In the genomic region with DNA sequence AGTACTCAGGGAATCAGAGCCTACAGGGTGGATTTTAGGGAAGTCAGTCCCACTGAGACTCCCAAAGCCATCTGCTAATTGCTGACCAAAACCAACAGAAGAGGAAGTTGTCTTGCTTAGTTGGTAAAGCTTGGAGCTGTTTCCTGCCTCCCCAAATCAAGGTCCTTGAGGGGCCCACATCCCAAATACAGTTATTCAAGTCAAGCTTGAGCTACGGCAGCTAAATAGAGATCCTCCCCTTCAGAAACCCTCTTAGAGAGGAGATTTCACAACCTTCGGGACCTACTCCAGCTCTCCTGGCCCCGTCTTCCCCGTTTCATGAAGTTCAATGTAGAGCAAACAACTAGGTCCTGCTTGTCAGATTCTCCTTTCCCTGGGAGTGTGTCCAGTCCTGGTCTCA, we compare ENCODE assay signal across 11 mouse cellular contexts. TPM values are rescaled to one million over a fixed set of nuclear protein-coding genes. Genes with fewer than 3 reads are reported as not detected.
DNase-seq lines count a peak whose midpoint lies in the region; ATAC-seq and TF ChIP-seq lines count a peak whose summit lies in the region.
"Had no signal": no experiment of that assay in that cellular context is flagged by ENCODE, and none has a peak within 500 bp of the region (broad histone marks: within the 10 kb centered on the region; RNA-seq: fewer than 3 reads in every experiment).

No protein-coding gene starts in this region.

- TF ChIP-seq POLR2A in liver, adult 2 months (IDR thresholded peaks at IDR 0.05; ENCODE audit: extremely low read depth, insufficient read depth, low read length) = no peak

- H3K9me3 ChIP-seq in liver, embryonic 11.5 days (ENCODE audit: control insufficient read depth, low read length) = no peaks in the 10 kb centered on the region
- H3K9me3 ChIP-seq in heart, embryonic 13.5 days = no peaks in the 10 kb centered on the region
- no peaks in the 10 kb centered on the region for H3K9me3 ChIP-seq in kidney, embryonic 15.5 days (replicated peaks)
- H3K9me3 ChIP-seq: liver, embryonic 15.5 days had no signal

- intact Hi-C loops in left cerebral cortex, postnatal 4 days (cut with DNase I) = loop anchor here (10.0 kb wide), 1 partner anchor 130 kb away; no protein-coding TSS in a partner anchor

- no peak overlapping the region for H3K4me2 ChIP-seq in liver, embryonic 11.5 days
- H3K4me2 ChIP-seq in heart, embryonic 13.5 days = no peak overlapping the region
- H3K4me2 ChIP-seq in kidney, embryonic 15.5 days = no peak overlapping the region
- H3K4me2 ChIP-seq: liver, embryonic 15.5 days had no signal

- WGBS in liver, adult 2 months = 35% methylated on average over 4 of the region's 4 CpGs
- WGBS in liver, embryonic 11.5 days = 55% methylated on average over 4 of the region's 4 CpGs
- 55% methylated on average over 4 of the region's 4 CpGs for WGBS in heart, embryonic 13.5 days
- WGBS in macrophage (ENCODE audit: missing documents) = 8% methylated on average over 4 of the region's 4 CpGs
- WGBS in kidney, embryonic 15.5 days = 86% methylated on average over 4 of the region's 4 CpGs

- no peak overlapping the region for H3K9ac ChIP-seq in liver, adult 2 months (ENCODE audit: low read depth, low read length)
- no peak overlapping the region for H3K9ac ChIP-seq in liver, embryonic 11.5 days (ENCODE audit: low read depth, low read length)
- H3K9ac ChIP-seq in heart, embryonic 13.5 days = no peak overlapping the region
- no peak overlapping the region for H3K9ac ChIP-seq in kidney, embryonic 15.5 days
- H3K9ac ChIP-seq: liver, embryonic 15.5 days had no signal

- ATAC-seq in liver, embryonic 11.5 days (replicated peaks; ENCODE audit: low FRiP score) = no peak
- no peak for ATAC-seq in heart, embryonic 13.5 days (ENCODE audit: extremely low read depth, insufficient number of reproducible peaks, low FRiP score, low TSS enrichment)
- no peak for ATAC-seq in kidney, embryonic 15.5 days (replicated peaks; ENCODE audit: low FRiP score)

- no peak for TF ChIP-seq CTCF in liver, adult 2 months (IDR thresholded peaks at IDR 0.05; ENCODE audit: low read depth, low read length)

- H3K79me2 ChIP-seq in liver, adult 2 months (ENCODE audit: control insufficient read depth, insufficient read depth, low read length) = no peaks in the 10 kb centered on the region
- no peaks in the 10 kb centered on the region for H3K79me2 ChIP-seq in macrophage (ENCODE audit: inconsistent target)

- H3K36me3 ChIP-seq in liver, adult 2 months (ENCODE audit: control insufficient read depth, insufficient read depth, low read length) = no peaks in the 10 kb centered on the region
- H3K36me3 ChIP-seq in liver, embryonic 11.5 days (ENCODE audit: control insufficient read depth, insufficient read depth, low read length) = no peaks in the 10 kb centered on the region
- no peaks in the 10 kb centered on the region for H3K36me3 ChIP-seq in heart, embryonic 13.5 days
- no peaks in the 10 kb centered on the region for H3K36me3 ChIP-seq in macrophage (ENCODE audit: inconsistent target)
- H3K36me3 ChIP-seq in kidney, embryonic 15.5 days = no peaks in the 10 kb centered on the region
- H3K36me3 ChIP-seq: liver, embryonic 15.5 days had no signal

- no peaks in the 10 kb centered on the region for H3K4me1 ChIP-seq in liver, adult 2 months (ENCODE audit: control insufficient read depth, insufficient read depth, low read length)
- H3K4me1 ChIP-seq in liver, embryonic 11.5 days (replicated peaks; ENCODE audit: control insufficient read depth, insufficient read depth, low read length) = no peaks in the 10 kb centered on the region
- H3K4me1 ChIP-seq in brown adipose tissue, adult 24 weeks (ENCODE audit: control insufficient read depth, insufficient read depth, insufficient read length, low read length) = no peaks in the 10 kb centered on the region
- H3K4me1 ChIP-seq in heart, embryonic 13.5 days = peaks cover 15% of the 10 kb centered on the region
- H3K4me1 ChIP-seq in kidney, embryonic 15.5 days = peaks cover 4% of the 10 kb centered on the region
- H3K4me1 ChIP-seq: liver, embryonic 15.5 days had no signal

- peak; percentile 37 for DNase-seq in liver, adult 2 months (ENCODE audit: extremely low read depth, low read depth, low spot score)
- DNase-seq in liver, embryonic 11.5 days (ENCODE audit: low spot score) = no peak
- DNase-seq in left cerebral cortex, postnatal 4 days = no peak
- no peak for DNase-seq in cerebellum, adult 18-20 months
- DNase-seq: cerebellum, postnatal 36 days; thymus, postnatal 25 days had no signal

- no peak overlapping the region for H3K4me3 ChIP-seq in liver, adult 2 months (ENCODE audit: insufficient read depth, low read depth, low read length)
- H3K4me3 ChIP-seq in liver, embryonic 11.5 days (ENCODE audit: low read depth, low read length) = no peak overlapping the region
- H3K4me3 ChIP-seq in brown adipose tissue, adult 24 weeks (ENCODE audit: insufficient read depth, low read depth, low read length) = no peak overlapping the region
- no peak overlapping the region for H3K4me3 ChIP-seq in heart, embryonic 13.5 days
- no peak overlapping the region for H3K4me3 ChIP-seq in macrophage (ENCODE audit: inconsistent target)
- no peak overlapping the region for H3K4me3 ChIP-seq in kidney, embryonic 15.5 days (replicated peaks)
- H3K4me3 ChIP-seq: liver, embryonic 15.5 days had no signal

- no peaks in the 10 kb centered on the region for H3K27me3 ChIP-seq in liver, adult 2 months (ENCODE audit: control insufficient read depth, insufficient read depth, low read length)
- no peaks in the 10 kb centered on the region for H3K27me3 ChIP-seq in liver, embryonic 11.5 days (replicated peaks; ENCODE audit: control insufficient read depth, insufficient read depth, low read length)
- no peaks in the 10 kb centered on the region for H3K27me3 ChIP-seq in heart, embryonic 13.5 days (replicated peaks)
- no peaks in the 10 kb centered on the region for H3K27me3 ChIP-seq in kidney, embryonic 15.5 days
- H3K27me3 ChIP-seq: liver, embryonic 15.5 days had no signal

- H3K27ac ChIP-seq in liver, adult 2 months (replicated peaks; ENCODE audit: insufficient read depth, low read depth, low read length) = peak overlapping the region; percentile 54
- no peak overlapping the region for H3K27ac ChIP-seq in liver, embryonic 11.5 days (ENCODE audit: low read depth, low read length)
- H3K27ac ChIP-seq in brown adipose tissue, adult 24 weeks (replicated peaks; ENCODE audit: low read depth, low read length) = peak overlapping the region; percentile 15; the same call in 1 of the 2 replicates
- H3K27ac ChIP-seq in heart, embryonic 13.5 days (replicated peaks) = peak overlapping the region; percentile 34
- peak overlapping the region; percentile 96 for H3K27ac ChIP-seq in macrophage
- no peak overlapping the region for H3K27ac ChIP-seq in kidney, embryonic 15.5 days
- H3K27ac ChIP-seq: liver, embryonic 15.5 days had no signal

RNA-seq across cellular contexts. Expression of a gene that starts 20.6 kb away (rescaled TPM):
- total RNA-seq in liver, adult 2 months (2014; rRNA removed) = 1.5 and 1.8 TPM in 2 replicates
- 0.29 and 0.49 TPM in 2 replicates for polyA plus RNA-seq in liver, adult 2 months (2012; rRNA removed)
- 7.9 and 9.2 TPM in 2 replicates for polyA plus RNA-seq in liver, embryonic 11.5 days (2014; fragmentation: Nextera tagmentation; extraction: Ambion mirVana)
- polyA plus RNA-seq in brown adipose tissue, adult 24 weeks (2012; ENCODE audit: insufficient read depth, insufficient read length, missing spikeins) = 1.0 and 2.1 TPM in 2 replicates
- 13.9 and 15.3 TPM in 2 replicates for polyA plus RNA-seq in heart, embryonic 13.5 days (2015; fragmentation: Nextera tagmentation; extraction: Ambion mirVana)
- total RNA-seq in macrophage (2018; cell fraction: chromatin; rRNA removed) = 100 to 1,000 TPM in 5 of 26 experiments, 10 to 100 TPM in 21; 13.6 to 148 (median 59.4) TPM
- 10 to 100 TPM in 22 of 26 experiments, 1 to 10 TPM in 4; 8.6 to 34.3 (median 22.7) TPM for total RNA-seq in macrophage (2018; cell fraction: cytosol; rRNA removed)
- 100 to 1,000 TPM in 3 of 26 experiments, 10 to 100 TPM in 23; 11.2 to 121 (median 36.0) TPM for total RNA-seq in macrophage (2018; cell fraction: nucleus; rRNA removed)
- polyA plus RNA-seq in macrophage (2018) = 28.4 to 47.9 TPM (median 29.5 TPM) in 3 replicates
- 16.9 and 20.8 TPM in 2 replicates for polyA plus RNA-seq in kidney, embryonic 15.5 days (2015; fragmentation: Nextera tagmentation; extraction: Ambion mirVana)
- total RNA-seq in left cerebral cortex, postnatal 4 days (2021) = 10 to 100 TPM; 39.3 to 39.8 TPM

RNA-seq across cellular contexts. Expression of a gene that starts 56.7 kb away (rescaled TPM):
- total RNA-seq in liver, adult 2 months (2014; rRNA removed) = 1.3 and 1.8 TPM in 2 replicates
- 0.45 and 0.71 TPM in 2 replicates for polyA plus RNA-seq in liver, adult 2 months (2012; rRNA removed)
- polyA plus RNA-seq in liver, embryonic 11.5 days (2014; fragmentation: Nextera tagmentation; extraction: Ambion mirVana) = 1.3 and 2.2 TPM in 2 replicates
- polyA plus RNA-seq in brown adipose tissue, adult 24 weeks (2012; ENCODE audit: insufficient read depth, insufficient read length, missing spikeins) = 0.95 and 1.0 TPM in 2 replicates
- 1.6 and 2.0 TPM in 2 replicates for polyA plus RNA-seq in heart, embryonic 13.5 days (2015; fragmentation: Nextera tagmentation; extraction: Ambion mirVana)
- total RNA-seq in macrophage (2018; cell fraction: chromatin; rRNA removed) = 1 to 10 TPM in 4 of 26 experiments, under 1 TPM in 15, not detected in 7; 0.10 to 1.4 (median 0.40) TPM
- 1 to 10 TPM in 4 of 26 experiments, under 1 TPM in 22; 0.15 to 1.2 (median 0.47) TPM for total RNA-seq in macrophage (2018; cell fraction: cytosol; rRNA removed)
- total RNA-seq in macrophage (2018; cell fraction: nucleus; rRNA removed) = 1 to 10 TPM in 5 of 26 experiments, under 1 TPM in 18, not detected in 3; 0.12 to 1.4 (median 0.41) TPM
- polyA plus RNA-seq in macrophage (2018) = 0.68 to 1.6 TPM (median 1.0 TPM) in 3 replicates
- polyA plus RNA-seq in kidney, embryonic 15.5 days (2015; fragmentation: Nextera tagmentation; extraction: Ambion mirVana) = 1.7 and 7.4 TPM in 2 replicates
- 100 to 1,000 TPM; 152 to 158 TPM for total RNA-seq in left cerebral cortex, postnatal 4 days (2021)

Comparison
In these comparisons a context has a peak if more than half of its experiments do, and no peak if none do; other contexts are left out.
1. H3K27ac ChIP-seq: peak in liver, adult 2 months (single experiment), brown adipose tissue, adult 24 weeks (single experiment), heart, embryonic 13.5 days (single experiment) and macrophage (single experiment); none in liver, embryonic 11.5 days (single experiment) and kidney, embryonic 15.5 days (single experiment).